Mouse (Mus musculus) T-helper 2 cell (primary cell): ENCODE results near the gene Mad1l1.

Experiments
- in situ Hi-C: fragments of 300-600 bp; cut with MboI, MseI; formaldehyde crosslinking; loops from one replicate; pipeline ENCODE4 v1.15.1; 2025; ENCODE audit warnings: high pct_unique_total_duplicates

Mad1l1 gene

GRCm38 (mm10) chr5:140101409-140102009, 219.8 kb downstream of the Mad1l1 start:
- in situ Hi-C loops, result no loop called here

DNA sequence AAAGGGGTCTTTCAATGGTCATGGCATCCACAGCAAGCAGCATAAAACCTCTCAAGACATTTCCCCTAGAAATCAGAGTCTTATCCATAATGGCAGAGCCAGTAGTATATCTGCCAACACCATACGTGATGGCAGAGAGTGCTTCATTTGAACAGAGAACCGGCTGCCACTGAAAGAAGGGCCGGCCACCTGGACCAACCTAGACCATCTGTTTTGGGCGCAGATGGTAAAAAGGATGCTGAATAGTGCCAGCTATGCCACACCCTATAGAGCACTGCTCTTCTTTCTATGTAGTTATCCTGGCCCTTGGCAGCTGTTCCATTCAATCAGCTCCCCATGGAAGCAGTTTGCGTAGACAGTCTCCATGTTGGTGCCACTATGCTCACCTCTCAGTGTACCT, 222.6 kb downstream of the Mad1l1 start:
- in situ Hi-C loops, result no loop called here

- in situ Hi-C loops, result no loop called here
These were observed 226.1 kb downstream of the Mad1l1 start for GRCm38 (mm10) chr5:140095203-140095602.

GRCm38 (mm10) chr5:140093489-140093888, 227.9 kb downstream of the Mad1l1 start:
- in situ Hi-C loops, result no loop called here

- in situ Hi-C loops, result no loop called here
These were observed 229.8 kb downstream of the Mad1l1 start for GRCm38 (mm10) chr5:140091601-140092000.

DNA sequence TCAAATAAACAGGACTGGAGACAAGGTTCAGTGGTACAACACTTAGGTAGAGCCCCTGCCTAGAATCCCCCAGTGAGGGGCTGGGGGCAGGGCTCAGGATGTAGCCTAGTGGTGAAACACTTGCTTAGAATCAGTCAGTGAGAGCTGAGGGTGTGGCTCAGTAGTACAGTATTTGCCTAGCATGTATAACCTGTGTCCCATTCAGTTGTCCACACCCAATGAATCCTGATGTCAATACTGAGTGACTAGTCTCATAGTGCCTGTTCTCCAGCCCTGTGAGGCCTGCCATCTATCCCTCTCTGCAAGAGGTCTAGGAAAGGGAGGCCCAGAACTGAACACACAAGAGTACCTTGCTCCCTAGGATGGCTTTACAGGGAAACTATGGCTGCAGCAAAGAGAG, 232.1 kb downstream of the Mad1l1 start:
- in situ Hi-C loops, result no loop called here

- in situ Hi-C loops, result no loop called here
These were observed 234.1 kb downstream of the Mad1l1 start for GRCm38 (mm10) chr5:140087242-140087641.

DNA sequence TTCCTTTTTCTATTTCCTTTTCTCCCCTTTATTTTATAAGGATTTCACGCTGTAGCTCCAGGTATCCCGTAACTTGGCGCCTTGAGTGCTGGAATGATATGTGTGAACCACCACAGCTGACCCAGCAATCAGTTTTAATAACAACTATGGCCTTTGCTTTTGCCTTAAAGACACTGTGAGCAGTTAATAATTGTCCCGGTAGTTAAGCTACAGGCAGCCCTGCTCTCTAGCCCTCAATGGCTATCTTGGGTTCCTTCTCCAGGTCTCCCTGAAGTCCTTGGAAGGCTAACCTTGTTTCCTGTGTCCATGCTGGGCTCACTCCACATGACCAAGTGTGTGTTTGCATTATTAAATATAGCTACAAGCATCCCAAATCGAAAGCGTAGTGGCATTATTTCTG, 237.0 kb downstream of the Mad1l1 start:
- in situ Hi-C loops, result no loop called here

DNA sequence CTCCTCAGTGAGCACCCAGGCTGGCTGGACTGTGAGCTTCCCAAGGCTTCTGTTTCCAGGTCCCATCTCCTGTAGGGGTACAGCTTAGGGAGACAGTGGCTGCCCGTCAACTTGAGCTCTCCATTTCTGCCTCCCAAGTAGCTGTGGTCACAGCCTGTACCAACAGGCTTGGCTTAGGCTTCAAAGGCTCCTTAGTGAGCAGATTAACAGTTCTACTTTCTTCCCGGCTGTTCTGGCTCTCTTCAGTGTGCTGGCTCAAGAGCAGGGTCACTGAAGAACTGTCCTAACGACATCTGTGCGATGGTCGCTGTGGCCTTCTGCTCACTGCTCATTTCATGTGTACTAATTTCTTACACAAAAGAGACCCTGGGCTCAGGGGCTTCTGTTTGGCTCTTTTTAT, 237.4 kb downstream of the Mad1l1 start:
- in situ Hi-C loops, result no loop called here

DNA sequence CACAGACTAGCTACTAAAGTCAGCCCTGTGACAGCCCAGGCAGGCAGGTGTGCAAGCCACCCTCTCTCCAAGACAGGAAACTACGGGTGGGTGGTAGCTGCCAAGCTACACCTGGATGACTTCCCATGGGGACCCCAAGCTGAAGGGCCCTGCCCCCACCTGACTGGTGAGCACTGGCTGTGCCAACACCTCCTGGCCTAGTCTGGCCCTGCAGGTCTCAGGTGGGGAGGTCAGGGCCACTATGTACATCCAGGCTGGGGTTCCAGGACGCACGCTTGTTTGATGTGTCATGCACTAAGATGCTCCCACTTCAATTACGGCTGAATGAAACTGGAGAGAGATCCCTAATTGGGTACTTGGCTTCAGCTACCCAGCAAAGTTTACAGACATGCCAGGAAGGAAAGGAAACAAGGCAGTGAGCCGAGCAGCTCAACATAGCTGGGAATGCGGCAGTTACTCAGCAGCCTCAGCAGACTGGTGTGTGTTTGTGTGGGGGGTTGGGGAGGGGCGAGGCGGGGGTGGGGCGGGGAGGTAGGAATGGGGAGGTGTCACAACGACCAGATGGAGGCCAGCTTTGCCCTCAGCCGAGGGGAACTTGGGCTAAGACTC, 239.0 kb downstream of the Mad1l1 start:
- in situ Hi-C loops, result no loop called here

DNA sequence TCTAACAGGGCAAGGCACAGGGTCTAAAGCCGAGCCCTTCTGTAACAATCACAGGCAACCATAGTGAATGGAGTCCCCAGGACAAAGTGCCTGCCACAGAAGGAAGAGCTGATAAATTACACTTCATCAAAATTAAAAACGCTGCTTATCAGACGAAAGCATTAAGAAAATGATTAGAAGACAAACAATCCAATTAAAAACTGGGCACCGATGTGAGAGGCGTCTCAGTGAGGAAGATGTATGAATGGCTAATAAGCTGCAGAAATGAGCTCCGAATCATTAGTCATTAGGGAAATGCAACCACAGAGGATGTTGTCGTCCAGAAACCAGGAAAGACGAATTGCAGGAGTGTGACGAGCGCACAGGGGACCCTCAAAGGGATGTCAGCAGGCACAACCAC, 240.3 kb downstream of the Mad1l1 start:
- in situ Hi-C loops, result no loop called here

DNA sequence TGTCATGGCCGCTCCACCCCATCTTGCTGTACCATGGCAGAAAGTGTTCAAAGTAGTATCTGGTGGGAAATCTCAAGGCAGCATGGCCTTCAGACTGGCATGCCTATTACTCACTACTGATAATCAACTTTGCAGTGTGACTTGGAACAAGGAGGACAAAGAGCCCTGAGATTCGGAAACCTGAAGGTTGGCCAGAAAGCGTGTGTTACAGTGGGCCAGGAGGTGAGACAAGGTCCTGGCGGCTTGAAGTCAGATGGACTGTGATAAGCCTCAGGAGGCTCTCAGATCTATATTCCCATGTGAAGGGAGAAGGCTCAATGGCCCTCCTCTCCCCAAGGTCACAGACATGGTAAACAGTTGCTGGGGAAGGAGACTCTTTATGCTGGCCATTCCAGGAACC, 241.8 kb downstream of the Mad1l1 start:
- in situ Hi-C loops, result no loop called here

DNA sequence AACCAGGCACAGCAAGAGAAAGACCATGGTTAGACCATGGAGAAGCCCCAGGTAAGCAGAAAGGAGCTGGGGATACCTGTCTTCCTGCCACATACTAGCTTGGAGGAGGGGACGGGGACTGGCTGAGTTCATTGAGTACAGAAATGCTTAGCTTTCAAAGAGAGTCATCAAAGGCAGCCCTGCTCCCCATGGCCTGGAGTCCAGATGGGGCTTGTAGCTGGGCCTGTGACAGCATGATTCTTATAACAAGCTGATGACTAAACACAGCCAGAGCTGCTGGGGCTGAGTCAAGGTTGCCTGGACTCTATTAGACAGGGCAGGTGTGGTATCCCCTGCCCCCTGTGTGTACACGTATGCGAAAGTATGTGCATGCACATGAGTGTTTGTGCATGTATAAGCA, 242.9 kb downstream of the Mad1l1 start:
- in situ Hi-C loops, result no loop called here

DNA sequence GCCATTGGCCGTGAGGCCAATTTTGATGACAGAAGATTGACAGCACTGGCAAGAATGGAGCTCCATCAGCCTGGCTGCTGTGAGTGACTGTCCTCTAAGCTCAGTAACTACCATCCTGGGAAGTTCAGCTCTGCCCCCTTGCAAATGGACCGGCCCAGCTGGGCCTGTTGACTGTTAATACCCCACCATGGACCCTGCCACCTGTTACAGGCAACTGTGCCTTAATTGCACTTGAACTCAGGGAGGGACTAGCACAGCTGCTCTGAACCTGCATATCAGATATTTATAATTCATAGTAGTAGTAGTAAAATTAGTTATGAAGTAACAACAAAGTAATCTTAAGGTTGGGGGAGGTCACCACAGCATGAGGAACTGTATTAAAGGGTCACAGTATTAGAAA, 244.9 kb downstream of the Mad1l1 start:
- in situ Hi-C loops, result no loop called here

DNA sequence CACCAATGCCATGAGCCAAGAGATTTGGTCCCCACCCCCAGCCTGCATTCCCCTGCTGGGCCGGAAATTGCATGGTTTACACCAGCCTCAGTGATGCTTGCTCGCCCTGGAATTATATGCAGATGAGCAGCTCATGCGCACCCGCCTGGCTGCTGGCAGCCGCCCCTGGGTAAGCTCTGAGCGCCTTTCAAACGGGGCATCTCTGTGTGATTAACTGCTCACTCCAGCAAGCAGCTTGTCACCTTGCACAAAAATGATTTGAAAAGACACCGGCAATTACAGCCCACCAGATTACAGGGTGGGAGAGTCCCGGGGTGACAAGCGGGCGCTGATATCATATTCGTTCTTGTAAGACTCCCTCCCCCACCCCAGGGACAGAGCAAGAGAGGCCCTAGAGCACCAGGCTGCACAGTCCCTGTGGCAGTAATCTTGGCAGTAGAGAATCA, 247.7 kb downstream of the Mad1l1 start:
- in situ Hi-C loops, result no loop called here

DNA sequence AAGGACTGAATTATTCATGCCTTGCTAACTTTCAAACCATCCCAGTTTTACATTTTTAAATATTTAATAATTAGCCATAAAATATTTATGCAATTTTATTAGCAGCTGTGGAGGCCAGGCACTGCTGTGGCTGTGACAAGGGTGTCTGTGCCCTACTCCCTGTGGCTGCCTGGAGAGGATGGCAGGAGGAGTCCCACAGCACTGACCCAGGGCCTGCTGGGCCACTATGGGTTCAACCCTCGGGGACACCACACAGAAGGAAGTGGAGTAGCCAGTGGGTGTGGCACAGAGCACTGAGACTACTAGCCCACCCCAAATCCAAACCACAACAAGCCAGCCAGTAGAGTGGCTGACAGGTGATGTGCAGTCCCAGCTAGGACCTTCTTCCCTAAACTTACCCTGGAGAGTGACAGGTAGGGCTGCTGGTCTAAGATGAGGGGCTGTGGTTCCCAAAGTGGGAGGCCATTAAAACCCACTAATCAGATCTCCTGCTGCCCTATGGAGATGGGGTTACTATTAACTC, 248.1 kb downstream of the Mad1l1 start:
- in situ Hi-C loops, result no loop called here

GRCm38 (mm10) chr5:140068506-140068905, 252.8 kb downstream of the Mad1l1 start:
- in situ Hi-C loops, result no loop called here

GRCm38 (mm10) chr5:140068051-140068450, 253.3 kb downstream of the Mad1l1 start:
- in situ Hi-C loops, result no loop called here

GRCm38 (mm10) chr5:140066769-140067168, 254.6 kb downstream of the Mad1l1 start:
- in situ Hi-C loops, result no loop called here

GRCm38 (mm10) chr5:140066281-140066680, 255.1 kb downstream of the Mad1l1 start:
- in situ Hi-C loops, result no loop called here

GRCm38 (mm10) chr5:140065281-140065945, 255.9 kb downstream of the Mad1l1 start:
- in situ Hi-C loops, result no loop called here

- in situ Hi-C loops, result no loop called here
These were observed 256.8 kb downstream of the Mad1l1 start for GRCm38 (mm10) chr5:140064521-140064920.

GRCm38 (mm10) chr5:140062828-140063227, 258.5 kb downstream of the Mad1l1 start:
- in situ Hi-C loops, result no loop called here
